Mouse (Mus musculus) hindbrain, embryonic 14.5 days (tissue): ENCODE results near the gene Dmc1. TPM values are rescaled to one million over a fixed set of nuclear protein-coding genes. Genes with fewer than 3 reads are reported as not detected.

Experiments used
- ATAC-seq: fragments of 200-750 bp; cut with Nextera tagmentation; 2 replicates; pipeline ENCODE4 v1.8.0; 2017; ENCODE audit warnings: moderate number of reproducible peaks, mild to moderate bottlenecking, moderate TSS enrichment, moderate library complexity; ENCODE audit not compliant: low FRiP score
- DNase-seq: peaks from one replicate; pipeline ENCODE4 v3.0.0-alpha.2; 2015; ENCODE audit warnings: low spot score
- H3K27ac ChIP-seq: fragments of 300-500 bp; sonication (generic); 2 replicates; pipeline ENCODE4 v1.5.1; 2014; ENCODE audit warnings: mild to moderate bottlenecking, moderate library complexity
- H3K27me3 ChIP-seq: fragments of 300-500 bp; sonication (generic); 2 replicates; pipeline ENCODE4 v1.6.1; 2014; ENCODE audit warnings: mild to moderate bottlenecking, low read length, mixed read lengths; ENCODE audit not compliant: control insufficient read depth, insufficient read depth
- H3K36me3 ChIP-seq: fragments of 300-500 bp; sonication (generic); replicated peaks from 2 replicates; pipeline ENCODE4 v1.6.1; 2014; ENCODE audit not compliant: control insufficient read depth, insufficient read depth
- H3K4me1 ChIP-seq: fragments of 300-500 bp; sonication (generic); replicated peaks from 2 replicates; pipeline ENCODE4 v1.6.1; 2014; ENCODE audit warnings: antibody characterized with exemption, low read length, mixed read lengths; ENCODE audit not compliant: control insufficient read depth, insufficient read depth
- H3K4me2 ChIP-seq: fragments of 300-500 bp; sonication (generic); replicated peaks from 2 replicates; pipeline ENCODE4 v1.6.1; 2014; ENCODE audit warnings: mild to moderate bottlenecking, moderate library complexity
- H3K4me3 ChIP-seq: fragments of 300-500 bp; sonication (generic); replicated peaks from 2 replicates; pipeline ENCODE4 v1.5.1; 2014; ENCODE audit warnings: mild to moderate bottlenecking, low read length
- H3K9ac ChIP-seq: fragments of 300-500 bp; sonication (generic); 2 replicates; pipeline ENCODE4 v1.6.1; 2014
- H3K9me3 ChIP-seq: fragments of 300-500 bp; sonication (generic); 2 replicates; pipeline ENCODE4 v1.6.1; 2016; ENCODE audit warnings: low read length; ENCODE audit not compliant: control insufficient read depth
- WGBS: fragments of 180-500 bp; shearing (Covaris S2); extraction: QIAGEN DNeasy Blood & Tissue Kit; methylation state at CpG from one replicate; pipeline ENCODE4 v1.1.7; 2014; 5-methylcytosine and 5-hydroxymethylcytosine counted together
- microRNA-seq: library from miRNA; unstranded; fragments of <30 nt; microRNA quantifications from one replicate; pipeline ENCODE4, GENCODE M21; 2016
- polyA plus RNA-seq: library from polyadenylated mRNA; unstranded; fragments of >200 nt; fragmentation: Nextera tagmentation; extraction: Ambion mirVana; gene quantifications from 2 replicates; pipeline ENCODE4 v1.2.1, GENCODE M21; 2014

The Dmc1 gene
- polyA plus RNA-seq, 1 experiment from 2014 or later: 1.4 TPM

GRCm38 (mm10) chr15:79519400-79520220 lies 85.3 kb downstream of the Dmc1 start:
- ATAC-seq (no peak), DNase-seq (no peak)
- Histone ChIP-seq H3K9me3 (no peaks in the 10 kb centered on the region), H3K36me3 (no peaks in the 10 kb centered on the region), H3K9ac (no peak overlapping the region), H3K4me2 (no peak overlapping the region), H3K4me3 (no peak overlapping the region), H3K27me3 (peaks cover 41% of the 10 kb centered on the region), H3K27ac (no peak overlapping the region), H3K4me1 (peaks cover 18% of the 10 kb centered on the region)
- 52% methylated on average over 16 of the region's 16 CpGs for WGBS

- Histone ChIP-seq H3K9ac (no peak overlapping the region), H3K9me3 (no peaks in the 10 kb centered on the region), H3K27ac (no peak overlapping the region), H3K4me3 (no peak overlapping the region), H3K27me3 (peaks cover 51% of the 10 kb centered on the region), H3K36me3 (no peaks in the 10 kb centered on the region), H3K4me2 (no peak overlapping the region), H3K4me1 (peaks cover 18% of the 10 kb centered on the region)
- DNase-seq (no peak), ATAC-seq (no peak)
- 85% methylated on average over 3 of the region's 3 CpGs for WGBS
Observed at GRCm38 (mm10) chr15:79518571-79518970, 86.3 kb downstream of the Dmc1 start.

- Histone ChIP-seq H3K9me3 (no peaks in the 10 kb centered on the region), H3K4me1 (peaks cover 18% of the 10 kb centered on the region), H3K27ac (no peak overlapping the region), H3K27me3 (peaks cover 59% of the 10 kb centered on the region), H3K9ac (no peak overlapping the region), H3K4me3 (no peak overlapping the region), H3K4me2 (no peak overlapping the region), H3K36me3 (no peaks in the 10 kb centered on the region)
- 51% methylated on average over 4 of the region's 4 CpGs for WGBS
- DNase-seq (no peak), ATAC-seq (no peak)
Observed at GRCm38 (mm10) chr15:79517710-79518109, 87.2 kb downstream of the Dmc1 start.

- H3K4me3 ChIP-seq: peak within 1 kb of the TSS; percentile 38
- WGBS: 1% methylated on average over 60 of the region's 71 CpGs
- no peaks in the 10 kb centered on the region for H3K36me3 ChIP-seq
- no peaks in the 10 kb centered on the region for H3K9me3 ChIP-seq
- no peak within 1 kb of the TSS for H3K27ac ChIP-seq
- ATAC-seq (0 out of 2 replicates have a peak, but pooled peaks have one; percentile 36), DNase-seq (peak; percentile 45)
- peaks cover 24% of the 10 kb centered on the region for H3K4me1 ChIP-seq
- peak within 1 kb of the TSS; percentile 79 for H3K4me2 ChIP-seq
- peak within 1 kb of the TSS; percentile 45 for H3K9ac ChIP-seq
- H3K27me3 ChIP-seq: peaks cover 69% of the 10 kb centered on the region
Observed at GRCm38 (mm10) chr15:79516171-79517096, 88.5 kb downstream of the Dmc1 start, which contains the start of gene Kdelr3. Kdelr3 (plus strand) TSS chr15:79516411.

- WGBS: 8% methylated on average over 9 of the region's 9 CpGs
- Histone ChIP-seq H3K4me2 (no peak overlapping the region), H3K9ac (no peak overlapping the region), H3K36me3 (no peaks in the 10 kb centered on the region), H3K9me3 (no peaks in the 10 kb centered on the region), H3K4me3 (no peak overlapping the region), H3K4me1 (peaks cover 27% of the 10 kb centered on the region), H3K27ac (no peak overlapping the region), H3K27me3 (peaks cover 90% of the 10 kb centered on the region)
- no peak for ATAC-seq
- no peak for DNase-seq
Observed at GRCm38 (mm10) chr15:79513940-79514339, 91.0 kb downstream of the Dmc1 start.

GRCm38 (mm10) chr15:79511553-79512320 lies 93.2 kb downstream of the Dmc1 start:
- Histone ChIP-seq H3K36me3 (no peaks in the 10 kb centered on the region), H3K27me3 (peaks cover 88% of the 10 kb centered on the region), H3K4me2 (peak overlapping the region; percentile 77), H3K4me3 (peak overlapping the region; percentile 41), H3K27ac (no peak overlapping the region), H3K9me3 (no peaks in the 10 kb centered on the region), H3K9ac (peak overlapping the region; percentile 40), H3K4me1 (peaks cover 17% of the 10 kb centered on the region)
- 2% methylated on average over 61 of the region's 61 CpGs for WGBS
- DNase-seq (peak; percentile 92), ATAC-seq (peak; percentile 86)

Small RNA genes within 50 kb of the gene (microRNA-seq; reads per million reads assigned to microRNA genes)
- not detected for gene Gm27903

Other genes with a start within 250 kb of the Dmc1 start
- 39.9 and 40.0 TPM in 2 replicates for gene Tmem184b, start 201.5 kb downstream of the Dmc1 start, polyA plus RNA-seq
- 184 and 213 TPM in 2 replicates for gene Csnk1e, start 149.5 kb downstream of the Dmc1 start, polyA plus RNA-seq
- not detected in 2 replicates for gene Kcnj4, start 99.9 kb downstream of the Dmc1 start, polyA plus RNA-seq
- gene Kdelr3, start 88.7 kb downstream of the Dmc1 start, polyA plus RNA-seq: 8.1 and 10.1 TPM in 2 replicates
- gene Ddx17, start 58.4 kb downstream of the Dmc1 start, polyA plus RNA-seq: 87.3 and 92.4 TPM in 2 replicates
- gene Fam227a, start 53.8 kb upstream of the Dmc1 start, polyA plus RNA-seq: 3.3 and 7.6 TPM in 2 replicates
- 85.4 and 85.5 TPM in 2 replicates for gene Cby1, start 54.1 kb upstream of the Dmc1 start, polyA plus RNA-seq
- gene Tomm22, start 65.8 kb upstream of the Dmc1 start, polyA plus RNA-seq: 241 and 244 TPM in 2 replicates
- 16.1 and 18.6 TPM in 2 replicates for gene Josd1, start 82.8 kb upstream of the Dmc1 start, polyA plus RNA-seq
- gene Gtpbp1, start 85.7 kb upstream of the Dmc1 start, polyA plus RNA-seq: 43.1 and 43.4 TPM in 2 replicates
- 5.9 and 6.7 TPM in 2 replicates for gene Sun2, start 137.4 kb upstream of the Dmc1 start, polyA plus RNA-seq
- 64.6 and 67.8 TPM in 2 replicates for gene Dnal4, start 172.7 kb upstream of the Dmc1 start, polyA plus RNA-seq
- gene Nptxr, start 199.7 kb upstream of the Dmc1 start, polyA plus RNA-seq: 20.9 and 24.8 TPM in 2 replicates
- gene Npcd, start 229.1 kb upstream of the Dmc1 start, polyA plus RNA-seq: 1.4 and 5.5 TPM in 2 replicates
- gene Cbx6, start 229.6 kb upstream of the Dmc1 start, polyA plus RNA-seq: 36.9 and 39.8 TPM in 2 replicates